Mouse (Mus musculus): ENCODE results near the gene Igsf11. TPM values are rescaled to one million over a fixed set of nuclear protein-coding genes. Genes with fewer than 3 reads are reported as not detected.
"Not testable (repeated sequence)": the region's sequence is repeated elsewhere in the genome, so short reads cannot be mapped to it uniquely, and the experiment has no call there.

The Igsf11 gene
- polyA plus RNA-seq, 2 experiments, result 0.47 to 1.8 TPM

DNA sequence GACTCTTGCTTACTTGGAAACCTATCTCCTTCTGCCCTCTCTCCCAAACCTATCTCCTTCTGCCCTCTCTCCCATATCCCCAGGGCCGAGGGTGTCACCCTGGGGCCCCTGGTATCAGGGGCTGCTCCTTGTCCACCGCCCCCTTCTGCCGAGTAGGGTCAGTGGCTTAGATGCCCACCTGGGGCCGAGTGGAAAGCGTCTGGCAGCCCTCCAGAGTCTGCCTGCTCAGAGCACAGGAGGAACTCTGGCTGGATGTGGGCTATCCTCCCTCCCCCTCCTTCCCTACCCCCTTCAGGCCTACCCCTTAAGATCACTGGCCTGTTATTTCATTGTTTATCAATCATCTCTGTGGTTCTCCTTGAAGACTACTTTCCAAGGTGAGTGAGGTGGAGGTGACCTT, 88.1 kb downstream of the Igsf11 start:
- Histone ChIP-seq H3K4me2 (replicated peaks; ENCODE audit: low read depth, low read length, severe bottlenecking) (no peak overlapping the region), H3K4me1 (ENCODE audit: control insufficient read depth, insufficient read depth, low read length) (peaks cover 22% of the 10 kb centered on the region), H3K9me3 (ENCODE audit: control insufficient read depth, low read length) (no peaks in the 10 kb centered on the region), H3K36me3 (ENCODE audit: control insufficient read depth, insufficient read depth, low read length) (no peaks in the 10 kb centered on the region), H3K9ac (ENCODE audit: low read depth, low read length, severe bottlenecking) (no peak overlapping the region), H3K27ac (replicated peaks; ENCODE audit: low read depth, low read length) (no peak overlapping the region), H3K27me3 (ENCODE audit: control insufficient read depth, insufficient read depth, low read length) (no peaks in the 10 kb centered on the region), H3K4me3 (replicated peaks; ENCODE audit: low read length) (no peak overlapping the region)
- ATAC-seq (ENCODE audit: low FRiP score, low read depth), result no peak
- 35% methylated on average over 5 of the region's 5 CpGs for WGBS
- no peak for TF ChIP-seq POLR2A (IDR thresholded peaks at IDR 0.05; ENCODE audit: borderline replicate concordance, extremely low read depth, insufficient read depth, insufficient read length)
- DNase-seq (ENCODE audit: low spot score), result no peak

DNA sequence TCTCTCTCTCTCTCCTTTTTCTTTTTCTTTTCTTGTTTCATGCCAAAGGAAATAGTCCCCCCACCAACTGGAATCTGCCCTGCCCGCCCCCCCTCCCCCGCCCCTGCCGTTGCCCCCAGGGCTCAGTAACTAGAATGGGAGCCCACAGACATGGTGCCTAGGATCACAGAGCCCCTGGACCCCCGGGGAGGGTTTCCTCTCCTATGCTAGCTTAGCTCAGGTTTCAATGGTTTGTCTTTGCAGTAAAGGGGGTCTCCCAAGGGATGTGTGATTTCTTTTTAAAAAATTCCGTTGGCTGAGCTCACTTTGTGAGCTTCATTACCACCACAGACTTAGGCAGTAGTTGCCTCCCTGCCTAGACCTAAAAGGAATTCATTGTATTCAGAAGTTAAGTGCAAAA, 89.6 kb downstream of the Igsf11 start:
- Histone ChIP-seq H3K4me2 (replicated peaks; ENCODE audit: low read depth, low read length, severe bottlenecking) (peak overlapping the region; percentile 22), H3K9me3 (ENCODE audit: control insufficient read depth, low read length) (no peaks in the 10 kb centered on the region), H3K4me3 (replicated peaks; ENCODE audit: low read length) (no peak overlapping the region), H3K4me1 (ENCODE audit: control insufficient read depth, insufficient read depth, low read length) (peaks cover 26% of the 10 kb centered on the region), H3K27me3 (ENCODE audit: control insufficient read depth, insufficient read depth, low read length) (no peaks in the 10 kb centered on the region), H3K36me3 (ENCODE audit: control insufficient read depth, insufficient read depth, low read length) (no peaks in the 10 kb centered on the region), H3K9ac (ENCODE audit: low read depth, low read length, severe bottlenecking) (no peak overlapping the region), H3K27ac (replicated peaks; ENCODE audit: low read depth, low read length) (no peak overlapping the region)
- DNase-seq (ENCODE audit: low spot score), result peak; percentile 76
- peak; percentile 56 for ATAC-seq (ENCODE audit: low FRiP score, low read depth)
- WGBS, result under 1% methylated on average over 5 of the region's 5 CpGs
- no peak for TF ChIP-seq POLR2A (IDR thresholded peaks at IDR 0.05; ENCODE audit: borderline replicate concordance, extremely low read depth, insufficient read depth, insufficient read length)

DNA sequence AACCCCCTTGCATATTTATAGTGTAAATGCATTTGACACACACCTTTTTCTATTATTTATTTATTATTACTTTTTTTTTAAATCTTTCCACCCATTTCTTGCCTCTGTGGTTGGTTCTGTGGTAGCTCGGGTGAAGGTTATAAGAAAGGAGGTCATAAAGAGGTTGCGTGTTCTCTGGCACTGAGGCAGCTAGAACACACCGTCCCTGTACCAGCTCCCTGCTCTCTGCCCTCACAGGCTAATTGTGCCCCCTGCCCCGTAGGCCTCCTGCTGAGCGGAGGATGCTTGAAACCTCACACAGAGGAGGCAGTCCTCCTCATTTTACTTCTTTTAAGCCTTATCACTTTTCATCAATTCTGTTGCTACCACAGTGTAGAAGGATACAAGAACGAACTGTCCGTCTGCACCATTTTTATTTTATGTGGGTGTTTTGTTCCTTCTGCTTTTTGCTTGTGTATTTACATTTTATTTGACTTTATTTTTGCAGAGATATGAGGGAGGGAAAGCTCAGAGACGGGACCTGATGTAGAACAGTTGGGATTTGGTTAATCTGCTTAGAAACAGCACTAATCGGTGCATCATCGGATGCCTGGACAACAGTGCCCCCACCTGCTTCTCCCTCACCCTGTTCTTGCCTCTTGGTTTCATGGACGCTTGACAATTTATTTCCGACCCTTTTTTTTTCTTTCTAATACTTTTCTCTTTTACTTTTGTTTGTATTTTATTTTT, 90.2 kb downstream of the Igsf11 start:
- Histone ChIP-seq H3K9me3 (ENCODE audit: control insufficient read depth, low read length) (no peaks in the 10 kb centered on the region), H3K9ac (ENCODE audit: low read depth, low read length, severe bottlenecking) (no peak overlapping the region), H3K4me1 (ENCODE audit: control insufficient read depth, insufficient read depth, low read length) (peaks cover 26% of the 10 kb centered on the region), H3K4me2 (replicated peaks; ENCODE audit: low read depth, low read length, severe bottlenecking) (no peak overlapping the region), H3K36me3 (ENCODE audit: control insufficient read depth, insufficient read depth, low read length) (no peaks in the 10 kb centered on the region), H3K27me3 (ENCODE audit: control insufficient read depth, insufficient read depth, low read length) (no peaks in the 10 kb centered on the region), H3K4me3 (replicated peaks; ENCODE audit: low read length) (no peak overlapping the region), H3K27ac (replicated peaks; ENCODE audit: low read depth, low read length) (no peak overlapping the region)
- no peak for TF ChIP-seq POLR2A (IDR thresholded peaks at IDR 0.05; ENCODE audit: borderline replicate concordance, extremely low read depth, insufficient read depth, insufficient read length)
- DNase-seq (ENCODE audit: low spot score) (no peak), ATAC-seq (ENCODE audit: low FRiP score, low read depth) (no peak)
- WGBS, result 26% methylated on average over 12 of the region's 12 CpGs

DNA sequence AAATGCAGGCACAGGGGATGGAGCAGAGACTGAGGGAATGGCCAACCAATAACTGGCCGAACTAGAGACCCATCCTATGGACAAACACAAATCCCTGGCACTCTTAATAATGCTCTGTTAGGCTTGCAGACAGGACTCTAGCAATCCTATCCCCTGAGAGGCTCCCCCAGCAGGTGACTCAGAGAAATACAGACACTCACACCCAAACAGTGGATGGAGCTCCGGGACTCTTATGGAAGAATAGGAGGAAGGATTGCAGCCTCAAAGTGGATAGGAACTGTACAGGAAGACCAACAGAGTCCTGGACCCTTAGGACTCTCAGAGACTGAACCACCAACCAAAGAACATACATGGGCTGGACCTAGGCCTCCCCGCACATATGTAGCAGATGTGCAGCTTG, 91.4 kb downstream of the Igsf11 start:
- H3K9me3 ChIP-seq (ENCODE audit: control insufficient read depth, low read length); DNase-seq (ENCODE audit: low spot score); H3K4me3 ChIP-seq (replicated peaks; ENCODE audit: low read length); ATAC-seq (ENCODE audit: low FRiP score, low read depth); H3K36me3 ChIP-seq (ENCODE audit: control insufficient read depth, insufficient read depth, low read length); H3K4me2 ChIP-seq (replicated peaks; ENCODE audit: low read depth, low read length, severe bottlenecking); H3K27me3 ChIP-seq (ENCODE audit: control insufficient read depth, insufficient read depth, low read length); H3K27ac ChIP-seq (replicated peaks; ENCODE audit: low read depth, low read length); H3K9ac ChIP-seq (ENCODE audit: low read depth, low read length, severe bottlenecking): not testable (repeated sequence)
- peaks cover 26% of the 10 kb centered on the region for H3K4me1 ChIP-seq (ENCODE audit: control insufficient read depth, insufficient read depth, low read length)
- WGBS, result 80% methylated on average over 3 of the region's 3 CpGs

DNA sequence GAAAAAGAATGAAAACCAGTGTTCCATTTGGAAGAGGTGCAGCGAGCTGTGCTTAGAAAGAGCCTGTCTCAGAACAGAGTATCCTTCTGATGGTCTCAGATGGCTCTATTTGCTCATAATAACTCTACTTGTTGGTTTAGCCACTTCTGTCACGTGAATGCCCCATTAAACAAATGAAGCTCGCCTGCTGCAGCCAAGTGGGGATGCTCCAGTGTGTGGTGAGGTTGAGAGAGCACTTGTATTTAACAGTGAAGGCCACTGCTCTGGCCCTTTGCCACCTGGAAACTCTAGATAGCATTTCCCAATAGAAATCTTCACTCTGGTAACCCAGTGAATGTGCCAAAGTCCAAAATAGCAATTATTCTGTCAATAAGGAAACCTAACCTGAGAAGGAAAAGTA, 92.9 kb downstream of the Igsf11 start:
- ATAC-seq (ENCODE audit: low FRiP score, low read depth) (no peak), DNase-seq (ENCODE audit: low spot score) (no peak)
- H3K4me3 ChIP-seq (replicated peaks; ENCODE audit: low read length), result no peak overlapping the region
- 62% methylated on average over 3 of the region's 3 CpGs for WGBS
- no peaks in the 10 kb centered on the region for H3K36me3 ChIP-seq (ENCODE audit: control insufficient read depth, insufficient read depth, low read length)
- no peak overlapping the region for H3K4me2 ChIP-seq (replicated peaks; ENCODE audit: low read depth, low read length, severe bottlenecking)
- H3K27me3 ChIP-seq (ENCODE audit: control insufficient read depth, insufficient read depth, low read length), result no peaks in the 10 kb centered on the region
- TF ChIP-seq POLR2A (IDR thresholded peaks at IDR 0.05; ENCODE audit: borderline replicate concordance, extremely low read depth, insufficient read depth, insufficient read length), result no peak
- H3K9me3 ChIP-seq (ENCODE audit: control insufficient read depth, low read length), result no peaks in the 10 kb centered on the region
- H3K4me1 ChIP-seq (ENCODE audit: control insufficient read depth, insufficient read depth, low read length), result peaks cover 25% of the 10 kb centered on the region
- H3K9ac ChIP-seq (ENCODE audit: low read depth, low read length, severe bottlenecking), result no peak overlapping the region
- no peak overlapping the region for H3K27ac ChIP-seq (replicated peaks; ENCODE audit: low read depth, low read length)

Data from limb, embryonic 14.5 days (tissue).